Mouse (Mus musculus) spleen, adult 2 months (tissue): ENCODE measurements at regions not wholly inside any gene's neighbourhood (a gene's known extent, or its start where the extent isn't known, plus 50 kb on each side); places are given as distances from the start of the nearest gene placed in this dataset.
A peak's percentile ranks its signal among the peaks of the same experiment; 100 is the strongest.

Source experiments
- DNase-seq, 2 experiments: peaks; one replicate each; pipeline versions ENCODE4 v3.0.0 to v3.0.0-alpha.2; 2012 to 2021; ENCODE audit warnings: low spot score in 2 of 2, low read depth in 1 of 2
- H3K27ac ChIP-seq: fragments of 200-500 bp; 2 replicates; pipeline ENCODE4 v1.5.1; 2012; ENCODE audit warnings: low read length, inconsistent platforms; ENCODE audit not compliant: insufficient read depth
- H3K27me3 ChIP-seq: fragments of 200-500 bp; 2 replicates; pipeline ENCODE4 v1.6.1; 2012; ENCODE audit warnings: mild to moderate bottlenecking, moderate library complexity, low read length, inconsistent platforms; ENCODE audit not compliant: control insufficient read depth, insufficient read depth
- H3K36me3 ChIP-seq: fragments of 200-500 bp; 2 replicates; pipeline ENCODE4 v1.6.1; 2012; ENCODE audit warnings: mild to moderate bottlenecking, low read length, inconsistent platforms; ENCODE audit not compliant: control insufficient read depth, insufficient read depth
- H3K4me1 ChIP-seq: fragments of 200-500 bp; 2 replicates; pipeline ENCODE4 v1.6.1; 2011; ENCODE audit warnings: inconsistent platforms; ENCODE audit not compliant: control insufficient read depth, insufficient read depth, insufficient read length
- H3K4me3 ChIP-seq: fragments of 200-500 bp; 2 replicates; pipeline ENCODE4 v1.5.1; 2011; ENCODE audit warnings: mild to moderate bottlenecking, inconsistent platforms; ENCODE audit not compliant: insufficient read depth, insufficient read length; ENCODE audit errors: extremely low read depth
- CTCF ChIP-seq: fragments of 200-500 bp; IDR thresholded peaks from 2 replicates; pipeline ENCODE4 v1.5.1; 2011; ENCODE audit warnings: mild to moderate bottlenecking, inconsistent platforms; ENCODE audit not compliant: insufficient read depth, insufficient read length, insufficient replicate concordance; ENCODE audit errors: extremely low read depth
- POLR2A ChIP-seq: fragments of 200-500 bp; IDR thresholded peaks from 2 replicates; pipeline ENCODE4 v1.6.1; 2011; ENCODE audit warnings: low read depth, low read length, inconsistent platforms
- WGBS: fragments of 180-500 bp; shearing (Covaris S2); methylation state at CpG from one replicate; pipeline ENCODE4 v1.1.7; 2018; 5-methylcytosine and 5-hydroxymethylcytosine counted together

DNA sequence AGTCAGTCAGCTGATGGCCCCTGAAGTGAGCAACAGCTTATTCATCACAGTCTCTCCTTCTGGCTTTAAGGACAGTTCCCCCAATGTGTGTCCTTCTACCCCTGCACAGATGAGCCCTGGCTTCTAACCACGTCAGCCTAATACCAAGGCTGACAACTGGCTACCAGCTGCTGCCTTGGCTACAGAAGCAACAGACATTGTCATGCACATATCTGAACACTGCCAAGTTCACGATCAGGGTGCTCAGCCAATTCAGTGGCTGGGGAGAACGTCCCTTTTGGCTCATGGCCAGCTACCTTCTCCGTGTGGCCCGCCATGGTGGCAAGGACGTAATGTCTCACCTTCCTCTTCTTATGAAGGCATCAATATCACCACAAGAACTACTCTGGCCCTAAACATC lies 73.2 kb upstream of the Runx3 start:
- H3K4me1 ChIP-seq, result no peaks in the 10 kb centered on the region
- no peak for DNase-seq
- 58% methylated on average over 6 of the region's 6 CpGs for WGBS
- no peaks in the 10 kb centered on the region for H3K27me3 ChIP-seq
- TF ChIP-seq CTCF (no peak), POLR2A (no peak)
- H3K4me3 ChIP-seq, result no peak overlapping the region
- no peak overlapping the region for H3K27ac ChIP-seq
- no peaks in the 10 kb centered on the region for H3K36me3 ChIP-seq

- H3K27ac ChIP-seq, result no peak overlapping the region
- 90% methylated on average over 5 of the region's 5 CpGs for WGBS
- DNase-seq, result no peak
- TF ChIP-seq POLR2A, result no peak
- no peak for TF ChIP-seq CTCF
- no peaks in the 10 kb centered on the region for H3K4me1 ChIP-seq
- H3K36me3 ChIP-seq, result no peaks in the 10 kb centered on the region
- no peaks in the 10 kb centered on the region for H3K27me3 ChIP-seq
- no peak overlapping the region for H3K4me3 ChIP-seq
Observed at GRCm38 (mm10) chr4:135047771-135048170, 72.7 kb upstream of the Runx3 start.

GRCm38 (mm10) chr4:135049924-135050323 lies 70.5 kb upstream of the Runx3 start:
- Histone ChIP-seq H3K4me3 (no peak overlapping the region), H3K4me1 (peaks cover 10% of the 10 kb centered on the region; the same call in 1 of the 2 replicates), H3K27me3 (no peaks in the 10 kb centered on the region), H3K36me3 (no peaks in the 10 kb centered on the region), H3K27ac (no peak overlapping the region)
- 88% methylated on average over 10 of the region's 10 CpGs for WGBS
- no peak for DNase-seq
- TF ChIP-seq POLR2A (no peak), CTCF (no peak)

- no peak for TF ChIP-seq POLR2A
- no peak for TF ChIP-seq CTCF
- H3K27ac ChIP-seq, result no peak overlapping the region
- H3K4me3 ChIP-seq, result no peak overlapping the region
- peaks cover 10% of the 10 kb centered on the region; the same call in 1 of the 2 replicates for H3K4me1 ChIP-seq
- H3K36me3 ChIP-seq, result no peaks in the 10 kb centered on the region
- H3K27me3 ChIP-seq, result no peaks in the 10 kb centered on the region
- WGBS, result 65% methylated on average over 11 of the region's 11 CpGs
- DNase-seq, result no peak
Observed at GRCm38 (mm10) chr4:135051466-135051865, 69.0 kb upstream of the Runx3 start.

DNA sequence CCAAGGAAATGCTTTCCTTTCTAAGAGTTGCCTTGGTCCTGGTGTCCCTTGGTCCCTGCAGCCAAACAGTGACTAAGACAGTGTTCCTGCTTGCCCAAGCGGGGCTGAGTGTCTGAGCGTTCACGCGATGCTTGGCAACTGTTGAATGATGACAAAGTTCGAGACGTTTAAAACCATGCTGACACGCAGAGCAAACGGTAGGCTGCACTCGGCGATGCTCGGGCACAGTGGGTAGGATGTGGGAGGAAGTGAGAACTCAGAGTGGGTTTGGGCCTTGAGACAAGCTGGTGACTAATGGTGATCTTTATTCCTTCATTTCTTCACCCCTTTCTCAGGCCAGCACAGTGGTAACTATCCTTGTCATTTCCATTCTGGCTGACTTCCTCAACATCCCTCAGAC lies 66.9 kb upstream of the Runx3 start:
- TF ChIP-seq CTCF (no peak), POLR2A (no peak)
- peak; percentile 21 to 22 for DNase-seq
- no peaks in the 10 kb centered on the region for H3K27me3 ChIP-seq

GRCm38 (mm10) chr4:135054353-135054752 lies 66.1 kb upstream of the Runx3 start:
- TF ChIP-seq POLR2A (no peak), CTCF (no peak)
- H3K27ac ChIP-seq, result no peak overlapping the region
- 23% methylated on average over 10 of the region's 10 CpGs for WGBS

More for the DNA sequence above, 66.9 kb upstream of the Runx3 start:
- H3K4me3 ChIP-seq, result no peak overlapping the region
- 19% methylated on average over 11 of the region's 11 CpGs for WGBS
- no peaks in the 10 kb centered on the region for H3K36me3 ChIP-seq
- peaks cover 10% of the 10 kb centered on the region; the same call in 1 of the 2 replicates for H3K4me1 ChIP-seq
- no peak overlapping the region for H3K27ac ChIP-seq

GRCm38 (mm10) chr4:135056371-135056770 lies 64.1 kb upstream of the Runx3 start:
- Histone ChIP-seq H3K4me3 (no peak overlapping the region), H3K27me3 (no peaks in the 10 kb centered on the region), H3K4me1 (peaks cover 10% of the 10 kb centered on the region; the same call in 1 of the 2 replicates), H3K27ac (no peak overlapping the region), H3K36me3 (no peaks in the 10 kb centered on the region)
- TF ChIP-seq POLR2A (no peak), CTCF (no peak)
- no peak for DNase-seq
- WGBS, result 90% methylated on average over 7 of the region's 7 CpGs

More at GRCm38 (mm10) chr4:135054353-135054752, 66.1 kb upstream of the Runx3 start:
- no peak overlapping the region for H3K4me3 ChIP-seq
- peaks cover 10% of the 10 kb centered on the region; the same call in 1 of the 2 replicates for H3K4me1 ChIP-seq
- H3K27me3 ChIP-seq, result no peaks in the 10 kb centered on the region
- H3K36me3 ChIP-seq, result no peaks in the 10 kb centered on the region
- DNase-seq, result no peak

- no peaks in the 10 kb centered on the region for H3K36me3 ChIP-seq
- no peak for DNase-seq
- peaks cover 10% of the 10 kb centered on the region; the same call in 1 of the 2 replicates for H3K4me1 ChIP-seq
- H3K27me3 ChIP-seq, result no peaks in the 10 kb centered on the region
- 81% methylated on average over 11 of the region's 11 CpGs for WGBS
- H3K27ac ChIP-seq, result no peak overlapping the region
- no peak overlapping the region for H3K4me3 ChIP-seq
- no peak for TF ChIP-seq CTCF
- no peak for TF ChIP-seq POLR2A
Observed at GRCm38 (mm10) chr4:135057286-135057685, 63.2 kb upstream of the Runx3 start.
